Mouse (Mus musculus): ENCODE data around the gene Apol9b. TPM values are rescaled to one million over a fixed set of nuclear protein-coding genes. Genes with fewer than 3 reads are reported as not detected.

The Apol9b gene
- polyA plus RNA-seq, 1 experiment from 2014 or later: not detected

Other genes starting within 250 kb of the Apol9b start
- gene Apol11a, start 220.8 kb upstream of the Apol9b start, polyA plus RNA-seq (2016; fragmentation: Nextera tagmentation; extraction: Ambion mirVana): not detected in 2 replicates
- gene Apol7c, start 195.7 kb upstream of the Apol9b start, polyA plus RNA-seq (2016; fragmentation: Nextera tagmentation; extraction: Ambion mirVana): not detected in 2 replicates
- not detected in 2 replicates for gene 1700025B11Rik, start 167.1 kb upstream of the Apol9b start, polyA plus RNA-seq (2016; fragmentation: Nextera tagmentation; extraction: Ambion mirVana)
- gene Apol10b, start 132.9 kb upstream of the Apol9b start, polyA plus RNA-seq (2016; fragmentation: Nextera tagmentation; extraction: Ambion mirVana): 0.12 TPM in 1 of 2 replicates, not detected in the other
- not detected in 2 replicates for gene Gm36245, start 129.8 kb upstream of the Apol9b start, polyA plus RNA-seq (2016; fragmentation: Nextera tagmentation; extraction: Ambion mirVana)
- not detected in 2 replicates for gene Apol11b, start 85.8 kb upstream of the Apol9b start, polyA plus RNA-seq (2016; fragmentation: Nextera tagmentation; extraction: Ambion mirVana)
- not detected in 2 replicates for gene Apol7e, start 30.2 kb upstream of the Apol9b start, polyA plus RNA-seq (2016; fragmentation: Nextera tagmentation; extraction: Ambion mirVana)
- 0.24 and 0.83 TPM in 2 replicates for gene Apol8, start 28.0 kb downstream of the Apol9b start, polyA plus RNA-seq (2016; fragmentation: Nextera tagmentation; extraction: Ambion mirVana)
- gene Myh9, start 113.1 kb downstream of the Apol9b start, polyA plus RNA-seq (2016; fragmentation: Nextera tagmentation; extraction: Ambion mirVana): 37.3 and 37.9 TPM in 2 replicates
- gene Txn2, start 200.0 kb downstream of the Apol9b start, polyA plus RNA-seq (2016; fragmentation: Nextera tagmentation; extraction: Ambion mirVana): 220 and 236 TPM in 2 replicates
- 8.1 and 8.6 TPM in 2 replicates for gene Foxred2, start 227.7 kb downstream of the Apol9b start, polyA plus RNA-seq (2016; fragmentation: Nextera tagmentation; extraction: Ambion mirVana)
- 216 and 221 TPM in 2 replicates for gene Eif3d, start 241.8 kb downstream of the Apol9b start, polyA plus RNA-seq (2016; fragmentation: Nextera tagmentation; extraction: Ambion mirVana)